Mouse (Mus musculus): ENCODE measurements around the gene Slc50a1. TPM values are rescaled to one million over a fixed set of nuclear protein-coding genes. Genes with fewer than 3 reads are reported as not detected.

Slc50a1 gene
- polyA plus RNA-seq, 1 experiment from 2014 or later, result 66.7 TPM

DNA sequence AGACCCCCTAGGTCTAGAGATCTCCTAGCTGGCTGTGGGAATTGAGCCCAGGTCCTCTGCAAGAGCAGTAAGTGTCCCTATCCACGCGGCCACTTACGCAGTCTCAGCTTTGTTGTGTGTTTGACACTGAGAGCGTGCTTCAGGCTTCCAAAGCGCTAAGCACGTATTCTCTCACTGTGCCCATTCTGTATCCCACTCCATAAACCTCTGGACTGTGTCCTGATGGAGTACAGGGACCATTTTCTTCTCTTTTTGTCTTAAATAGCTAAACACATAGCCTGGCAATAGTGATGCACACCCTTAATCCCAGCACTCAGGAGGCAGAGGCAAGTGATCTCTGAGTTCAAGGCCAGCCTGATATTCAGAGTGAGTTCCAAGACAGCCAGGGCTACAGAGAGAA is 28.5 kb upstream of the Slc50a1 start:
- 72% methylated on average over 6 of the region's 6 CpGs for WGBS
- no peak overlapping the region for H3K9ac ChIP-seq (ENCODE audit: low read length)
- no peak for ATAC-seq (ENCODE audit: low read depth)
- H3K4me3 ChIP-seq (ENCODE audit: low read length), result no peak overlapping the region
- H3K9me3 ChIP-seq (ENCODE audit: control insufficient read depth, low read length), result no peaks in the 10 kb centered on the region
- H3K36me3 ChIP-seq (ENCODE audit: control insufficient read depth, insufficient read depth, low read length), result no peaks in the 10 kb centered on the region
- peaks cover 4% of the 10 kb centered on the region; the same call in 1 of the 2 replicates for H3K4me1 ChIP-seq (replicated peaks; ENCODE audit: control insufficient read depth, insufficient read depth, low read length)
- H3K4me2 ChIP-seq (ENCODE audit: low read depth, low read length), result no peak overlapping the region
- no peaks in the 10 kb centered on the region for H3K27me3 ChIP-seq (ENCODE audit: control insufficient read depth, insufficient read depth, low read depth, low read length)
- H3K27ac ChIP-seq (ENCODE audit: low read length), result no peak overlapping the region

DNA sequence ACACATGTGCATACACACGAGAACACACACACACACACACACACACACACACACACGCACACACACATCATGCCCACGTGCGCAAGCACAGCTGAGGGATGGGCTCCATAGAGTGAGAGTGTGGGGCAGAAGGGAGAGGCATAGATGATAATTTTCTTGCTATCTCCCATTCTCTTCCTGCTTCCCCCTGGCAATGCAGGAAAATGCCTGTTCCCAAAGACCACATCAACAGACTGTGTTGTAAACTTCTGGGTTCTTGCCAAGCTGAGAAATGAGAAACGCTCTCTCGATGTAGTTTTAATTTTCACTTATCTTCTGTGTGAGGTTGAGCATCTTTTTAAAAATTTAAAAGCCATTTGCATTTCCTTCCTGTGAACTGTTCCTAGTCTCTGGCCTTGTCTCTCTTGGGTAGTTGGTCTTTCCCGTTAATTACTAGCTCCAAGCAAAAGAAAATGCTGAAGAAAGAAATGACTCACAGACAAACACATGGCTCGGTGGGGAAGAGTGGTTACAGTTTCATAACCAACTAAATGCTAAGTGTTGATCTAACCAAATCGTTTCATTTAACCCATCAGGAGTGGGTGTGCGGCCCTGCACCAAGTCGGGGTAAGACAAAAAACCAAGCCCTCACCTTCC is 26.5 kb upstream of the Slc50a1 start:
- H3K27ac ChIP-seq (ENCODE audit: low read length), result no peak overlapping the region
- no peak overlapping the region for H3K9ac ChIP-seq (ENCODE audit: low read length)
- H3K9me3 ChIP-seq (ENCODE audit: control insufficient read depth, low read length), result no peaks in the 10 kb centered on the region
- peaks cover 4% of the 10 kb centered on the region; the same call in 1 of the 2 replicates for H3K4me1 ChIP-seq (replicated peaks; ENCODE audit: control insufficient read depth, insufficient read depth, low read length)
- 65% methylated on average over 11 of the region's 11 CpGs for WGBS
- H3K4me2 ChIP-seq (ENCODE audit: low read depth, low read length), result no peak overlapping the region
- no peaks in the 10 kb centered on the region for H3K36me3 ChIP-seq (ENCODE audit: control insufficient read depth, insufficient read depth, low read length)
- no peak overlapping the region for H3K4me3 ChIP-seq (ENCODE audit: low read length)
- no peak for ATAC-seq (ENCODE audit: low read depth)
- no peaks in the 10 kb centered on the region for H3K27me3 ChIP-seq (ENCODE audit: control insufficient read depth, insufficient read depth, low read depth, low read length)

DNA sequence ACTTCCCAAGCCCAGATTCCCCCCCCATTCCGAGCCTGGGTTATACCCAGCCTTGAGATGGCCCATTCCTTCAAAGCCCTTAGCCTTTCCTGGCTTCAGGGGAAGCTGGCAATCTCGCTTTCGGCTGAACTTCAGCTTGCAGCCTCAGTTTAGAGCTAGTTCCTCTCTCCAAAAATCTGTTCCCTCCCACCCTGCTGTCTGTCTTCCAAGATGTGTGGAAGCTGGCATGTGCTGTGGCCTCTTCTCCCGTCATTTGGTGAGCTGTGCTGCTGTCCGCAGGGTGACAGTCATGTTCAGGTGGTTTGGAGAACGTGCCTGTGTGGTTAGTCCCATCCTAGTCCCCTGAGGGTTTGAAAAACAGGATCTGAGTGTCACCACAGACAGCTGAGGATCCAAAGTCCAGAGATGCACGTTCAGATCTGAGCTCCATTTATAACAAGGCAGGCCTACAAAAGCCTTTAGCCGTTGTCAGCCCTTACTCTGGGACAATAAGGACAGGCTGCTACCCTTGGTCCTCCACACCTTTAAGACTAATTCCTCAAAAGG is 25.4 kb upstream of the Slc50a1 start:
- no peak overlapping the region for H3K27ac ChIP-seq (ENCODE audit: low read length)
- 81% methylated on average over 8 of the region's 8 CpGs for WGBS

DNA sequence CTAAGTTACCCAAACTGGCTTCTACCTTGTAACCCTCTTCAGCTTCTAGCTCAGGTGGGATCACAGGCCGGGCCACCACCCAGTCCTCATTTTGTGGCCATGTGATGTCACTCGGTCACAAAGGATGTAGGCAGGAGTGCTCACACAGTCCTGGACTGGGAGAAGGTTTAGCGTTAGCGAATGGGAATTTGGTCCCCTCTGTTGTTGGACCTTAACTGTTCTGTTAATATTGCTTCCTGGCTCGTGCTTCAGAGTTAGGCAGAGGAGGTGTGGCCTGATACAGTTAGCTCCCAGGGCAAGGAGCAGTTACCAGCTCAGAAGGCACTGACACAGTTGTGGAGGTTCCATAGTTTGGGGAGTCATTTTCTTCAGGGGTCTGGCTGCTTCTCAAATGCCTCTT is 23.8 kb upstream of the Slc50a1 start:
- Histone ChIP-seq H3K4me2 (ENCODE audit: low read depth, low read length) (no peak overlapping the region), H3K4me1 (replicated peaks; ENCODE audit: control insufficient read depth, insufficient read depth, low read length) (no peaks in the 10 kb centered on the region; the same call in 1 of the 2 replicates), H3K4me3 (ENCODE audit: low read length) (no peak overlapping the region), H3K36me3 (ENCODE audit: control insufficient read depth, insufficient read depth, low read length) (no peaks in the 10 kb centered on the region), H3K27ac (ENCODE audit: low read length) (no peak overlapping the region), H3K27me3 (ENCODE audit: control insufficient read depth, insufficient read depth, low read depth, low read length) (no peaks in the 10 kb centered on the region), H3K9me3 (ENCODE audit: control insufficient read depth, low read length) (no peaks in the 10 kb centered on the region), H3K9ac (ENCODE audit: low read length) (no peak overlapping the region)
- 75% methylated on average over 5 of the region's 5 CpGs for WGBS
- ATAC-seq (ENCODE audit: low read depth), result no peak

More for the DNA sequence above, 25.4 kb upstream of the Slc50a1 start:
- H3K27me3 ChIP-seq (ENCODE audit: control insufficient read depth, insufficient read depth, low read depth, low read length), result no peaks in the 10 kb centered on the region
- H3K4me3 ChIP-seq (ENCODE audit: low read length), result no peak overlapping the region
- H3K9ac ChIP-seq (ENCODE audit: low read length), result no peak overlapping the region
- no peaks in the 10 kb centered on the region for H3K9me3 ChIP-seq (ENCODE audit: control insufficient read depth, low read length)
- ATAC-seq (ENCODE audit: low read depth), result no peak
- peaks cover 4% of the 10 kb centered on the region; the same call in 1 of the 2 replicates for H3K4me1 ChIP-seq (replicated peaks; ENCODE audit: control insufficient read depth, insufficient read depth, low read length)
- no peaks in the 10 kb centered on the region for H3K36me3 ChIP-seq (ENCODE audit: control insufficient read depth, insufficient read depth, low read length)
- no peak overlapping the region for H3K4me2 ChIP-seq (ENCODE audit: low read depth, low read length)

DNA sequence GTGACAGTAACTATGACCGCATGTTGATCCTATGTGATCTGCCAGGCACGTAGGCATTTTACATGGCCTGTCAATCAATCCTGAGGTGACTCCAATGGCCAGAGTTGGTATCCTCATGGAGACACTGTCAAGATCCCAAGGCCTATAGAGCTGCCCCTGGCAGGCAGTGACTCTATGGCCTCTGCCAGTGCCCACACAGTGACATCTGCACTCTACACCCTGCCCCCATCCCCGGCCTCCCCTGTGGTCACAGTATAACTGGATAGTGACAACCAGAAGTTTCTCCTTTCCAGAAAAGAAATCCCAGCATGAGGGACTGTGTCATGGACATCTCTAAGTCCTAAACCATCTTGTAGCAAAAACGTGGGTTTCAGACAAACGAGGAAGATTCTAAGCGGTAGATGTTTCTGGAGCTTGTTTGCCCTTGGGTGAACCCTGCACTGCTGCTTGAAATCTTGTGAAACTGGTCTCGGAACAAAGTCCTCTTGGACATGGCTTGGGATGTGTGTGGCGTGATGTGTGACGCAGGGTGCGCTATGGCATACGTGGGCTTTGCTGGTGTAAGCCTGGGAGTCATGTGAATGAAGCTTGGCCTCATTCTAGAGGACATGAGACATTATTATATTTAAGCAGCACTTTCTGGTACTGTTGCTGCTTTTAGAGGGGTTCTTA is 23.0 kb upstream of the Slc50a1 start:
- ATAC-seq (ENCODE audit: low read depth), result no peak
- H3K36me3 ChIP-seq (ENCODE audit: control insufficient read depth, insufficient read depth, low read length), result no peaks in the 10 kb centered on the region
- WGBS, result 83% methylated on average over 11 of the region's 11 CpGs

DNA sequence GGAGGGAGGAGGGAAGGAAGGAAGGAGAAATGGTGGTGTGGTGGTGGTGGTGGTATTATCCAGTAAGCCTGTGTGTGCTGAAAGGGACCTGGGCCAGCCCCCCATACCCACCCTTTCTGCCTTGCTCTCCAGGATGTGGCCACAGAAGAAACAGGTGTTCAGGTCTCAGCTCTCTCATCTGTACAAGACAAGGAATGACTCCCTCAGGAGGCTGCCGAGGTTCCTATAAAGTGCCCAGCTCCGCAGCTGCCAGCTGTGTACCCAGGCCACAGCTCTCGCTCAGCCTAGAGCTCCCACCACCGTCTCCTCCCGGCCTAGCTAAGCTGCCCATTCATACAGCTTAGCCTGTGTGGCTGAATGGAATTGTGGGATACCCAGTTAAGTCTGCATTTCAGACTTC is 21.9 kb upstream of the Slc50a1 start:
- H3K36me3 ChIP-seq (ENCODE audit: control insufficient read depth, insufficient read depth, low read length), result no peaks in the 10 kb centered on the region
- 64% methylated on average over 5 of the region's 5 CpGs for WGBS
- H3K4me1 ChIP-seq (replicated peaks; ENCODE audit: control insufficient read depth, insufficient read depth, low read length), result no peaks in the 10 kb centered on the region; the same call in 1 of the 2 replicates
- no peak for ATAC-seq (ENCODE audit: low read depth)
- no peak overlapping the region for H3K4me2 ChIP-seq (ENCODE audit: low read depth, low read length)
- H3K27ac ChIP-seq (ENCODE audit: low read length), result no peak overlapping the region
- no peaks in the 10 kb centered on the region for H3K27me3 ChIP-seq (ENCODE audit: control insufficient read depth, insufficient read depth, low read depth, low read length)
- no peak overlapping the region for H3K9ac ChIP-seq (ENCODE audit: low read length)
- no peaks in the 10 kb centered on the region for H3K9me3 ChIP-seq (ENCODE audit: control insufficient read depth, low read length)
- H3K4me3 ChIP-seq (ENCODE audit: low read length), result no peak overlapping the region

More for the DNA sequence above, 23.0 kb upstream of the Slc50a1 start:
- Histone ChIP-seq H3K27ac (ENCODE audit: low read length) (no peak overlapping the region), H3K4me1 (replicated peaks; ENCODE audit: control insufficient read depth, insufficient read depth, low read length) (no peaks in the 10 kb centered on the region; the same call in 1 of the 2 replicates), H3K9me3 (ENCODE audit: control insufficient read depth, low read length) (no peaks in the 10 kb centered on the region), H3K4me2 (ENCODE audit: low read depth, low read length) (no peak overlapping the region), H3K9ac (ENCODE audit: low read length) (no peak overlapping the region), H3K4me3 (ENCODE audit: low read length) (no peak overlapping the region), H3K27me3 (ENCODE audit: control insufficient read depth, insufficient read depth, low read depth, low read length) (no peaks in the 10 kb centered on the region)

DNA sequence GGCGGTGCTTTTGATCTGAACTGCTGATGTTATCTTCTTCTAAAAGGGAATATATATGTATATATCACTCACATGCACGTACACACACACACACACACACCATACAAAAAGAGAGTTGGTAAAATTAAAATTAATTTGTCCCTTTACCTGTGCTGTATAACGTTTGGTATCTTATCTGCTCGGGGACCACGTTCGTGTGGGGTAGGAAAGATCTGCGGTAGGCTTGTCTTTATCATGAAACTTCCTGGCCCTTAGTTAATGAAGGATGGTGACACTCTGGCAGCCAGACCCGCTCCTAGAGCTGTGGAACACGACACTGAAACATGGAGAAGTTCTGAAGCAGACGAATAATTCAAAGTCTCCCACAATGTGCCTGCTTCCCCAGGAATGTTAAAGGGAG is 21.5 kb upstream of the Slc50a1 start:
- Histone ChIP-seq H3K4me2 (ENCODE audit: low read depth, low read length) (no peak overlapping the region), H3K4me1 (replicated peaks; ENCODE audit: control insufficient read depth, insufficient read depth, low read length) (no peaks in the 10 kb centered on the region; the same call in 1 of the 2 replicates), H3K36me3 (ENCODE audit: control insufficient read depth, insufficient read depth, low read length) (no peaks in the 10 kb centered on the region), H3K4me3 (ENCODE audit: low read length) (no peak overlapping the region), H3K27ac (ENCODE audit: low read length) (no peak overlapping the region), H3K9ac (ENCODE audit: low read length) (no peak overlapping the region), H3K27me3 (ENCODE audit: control insufficient read depth, insufficient read depth, low read depth, low read length) (no peaks in the 10 kb centered on the region), H3K9me3 (ENCODE audit: control insufficient read depth, low read length) (no peaks in the 10 kb centered on the region)
- no peak for ATAC-seq (ENCODE audit: low read depth)
- WGBS, result 48% methylated on average over 10 of the region's 10 CpGs

DNA sequence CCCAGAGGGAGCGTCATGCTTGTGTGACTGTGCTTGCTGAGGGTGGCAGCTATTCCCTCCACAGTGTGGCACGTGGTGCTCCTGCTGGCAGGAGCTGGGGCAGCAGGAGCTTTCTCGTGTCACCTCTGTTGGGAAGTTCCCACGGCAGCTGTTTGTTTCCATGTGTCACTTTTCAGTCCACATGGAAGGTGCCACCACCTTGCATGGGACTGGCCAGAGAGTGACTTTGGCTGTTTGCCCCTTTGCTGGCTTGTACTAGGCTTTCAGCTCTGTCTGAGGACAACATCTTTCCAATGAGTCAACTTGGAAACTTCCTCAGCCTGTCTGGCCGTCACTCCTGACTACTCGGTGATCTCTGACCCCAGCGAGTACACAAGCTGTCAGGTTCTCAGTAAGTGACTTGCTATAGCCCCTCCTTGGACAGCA is 18.1 kb upstream of the Slc50a1 start:
- no peak overlapping the region for H3K4me2 ChIP-seq (ENCODE audit: low read depth, low read length)
- no peak overlapping the region for H3K4me3 ChIP-seq (ENCODE audit: low read length)
- H3K9me3 ChIP-seq (ENCODE audit: control insufficient read depth, low read length), result no peaks in the 10 kb centered on the region
- no peaks in the 10 kb centered on the region for H3K27me3 ChIP-seq (ENCODE audit: control insufficient read depth, insufficient read depth, low read depth, low read length)
- no peak overlapping the region for H3K27ac ChIP-seq (ENCODE audit: low read length)
- no peaks in the 10 kb centered on the region; the same call in none of the 2 replicates for H3K4me1 ChIP-seq (replicated peaks; ENCODE audit: control insufficient read depth, insufficient read depth, low read length)
- 18% methylated on average over 7 of the region's 7 CpGs for WGBS
- no peaks in the 10 kb centered on the region for H3K36me3 ChIP-seq (ENCODE audit: control insufficient read depth, insufficient read depth, low read length)
- ATAC-seq (ENCODE audit: low read depth), result no peak
- no peak overlapping the region for H3K9ac ChIP-seq (ENCODE audit: low read length)

DNA sequence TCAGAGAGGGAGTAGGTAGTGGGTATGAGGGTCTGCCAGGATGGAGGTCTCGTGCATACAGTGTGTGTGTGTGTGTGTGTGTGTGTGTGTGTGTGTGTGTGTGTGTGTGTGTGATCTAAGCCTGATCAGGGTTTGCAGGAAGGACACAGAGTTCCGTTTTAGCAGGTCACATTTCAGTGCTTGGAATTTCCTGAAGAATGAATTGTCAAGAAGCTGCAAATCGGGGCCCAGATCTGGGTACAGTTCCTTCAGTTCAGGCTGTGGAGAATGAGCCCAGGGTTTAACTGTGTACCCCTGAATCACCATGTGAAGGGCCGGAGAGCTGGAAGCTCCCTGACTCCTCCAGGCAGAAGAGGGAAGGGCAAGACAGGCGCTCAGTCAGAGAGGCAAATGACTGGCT is 16.9 kb upstream of the Slc50a1 start:
- 46% methylated on average over 5 of the region's 5 CpGs for WGBS
- Histone ChIP-seq H3K4me2 (ENCODE audit: low read depth, low read length) (no peak overlapping the region), H3K4me3 (ENCODE audit: low read length) (no peak overlapping the region), H3K9ac (ENCODE audit: low read length) (no peak overlapping the region), H3K27ac (ENCODE audit: low read length) (peak overlapping the region; percentile 6), H3K27me3 (ENCODE audit: control insufficient read depth, insufficient read depth, low read depth, low read length) (no peaks in the 10 kb centered on the region), H3K9me3 (ENCODE audit: control insufficient read depth, low read length) (no peaks in the 10 kb centered on the region), H3K36me3 (ENCODE audit: control insufficient read depth, insufficient read depth, low read length) (no peaks in the 10 kb centered on the region), H3K4me1 (replicated peaks; ENCODE audit: control insufficient read depth, insufficient read depth, low read length) (no peaks in the 10 kb centered on the region; the same call in none of the 2 replicates)
- no peak for ATAC-seq (ENCODE audit: low read depth)
